In genomic region chr14:8003727-8004670, GRCm38 (mm10) we compare ENCODE assay signal across 8 mouse cellular contexts. TPM values are rescaled to one million over a fixed set of nuclear protein-coding genes. Genes with fewer than 3 reads are reported as not detected.
DNase-seq lines count a peak whose midpoint lies in the region; ATAC-seq and TF ChIP-seq lines count a peak whose summit lies in the region.

No protein-coding gene starts in this region.

- no peaks in the 10 kb centered on the region for H3K9me3 ChIP-seq in limb, embryonic 13.5 days
- no peaks in the 10 kb centered on the region for H3K9me3 ChIP-seq in stomach, postnatal 0 days (ENCODE audit: control insufficient read depth, low read length)

- H3K27ac ChIP-seq in spleen, adult 2 months (ENCODE audit: insufficient read depth, low read length), result no peak overlapping the region
- no peak overlapping the region for H3K27ac ChIP-seq in limb, embryonic 13.5 days
- H3K27ac ChIP-seq in stomach, postnatal 0 days (replicated peaks), result no peak overlapping the region; the same call in 1 of the 2 replicates

- TF ChIP-seq POLR2A in spleen, adult 2 months (IDR thresholded peaks at IDR 0.05; ENCODE audit: low read depth, low read length), result no peak

- WGBS in spleen, adult 2 months, result 30% methylated on average over 18 of the region's 18 CpGs
- 44% methylated on average over 18 of the region's 18 CpGs for WGBS in limb, embryonic 13.5 days
- 28% methylated on average over 18 of the region's 18 CpGs for WGBS in stomach, postnatal 0 days

- peak overlapping the region; percentile 83 for H3K4me2 ChIP-seq in limb, embryonic 13.5 days (replicated peaks)
- peak overlapping the region; percentile 94 for H3K4me2 ChIP-seq in stomach, postnatal 0 days (replicated peaks; ENCODE audit: low read depth)

- peak overlapping the region; percentile 67 for H3K9ac ChIP-seq in limb, embryonic 13.5 days
- H3K9ac ChIP-seq in stomach, postnatal 0 days (ENCODE audit: low read length), result no peak overlapping the region

- no peaks in the 10 kb centered on the region for H3K36me3 ChIP-seq in spleen, adult 2 months (ENCODE audit: control insufficient read depth, insufficient read depth, low read length)
- H3K36me3 ChIP-seq in limb, embryonic 13.5 days, result no peaks in the 10 kb centered on the region
- H3K36me3 ChIP-seq in stomach, postnatal 0 days (ENCODE audit: control insufficient read depth, insufficient read depth, low read length), result no peaks in the 10 kb centered on the region

- H3K4me1 ChIP-seq in spleen, adult 2 months (ENCODE audit: control insufficient read depth, insufficient read depth, insufficient read length), result peaks cover 5% of the 10 kb centered on the region
- H3K4me1 ChIP-seq in limb, embryonic 13.5 days, result peaks cover 41% of the 10 kb centered on the region
- no peaks in the 10 kb centered on the region for H3K4me1 ChIP-seq in stomach, postnatal 0 days (replicated peaks; ENCODE audit: control insufficient read depth, insufficient read depth)

- DNase-seq in adrenal gland, adult (ENCODE audit: inconsistent age in 2 of 2, low spot score in 1 of 2), result peak; percentile 67 to 89
- no peak for DNase-seq in adrenal gland, adult 18-20 months (ENCODE audit: low spot score in 2 of 2)
- DNase-seq in spleen, adult 2 months (ENCODE audit: low read depth in 1 of 2, low spot score in 2 of 2), result no peak
- no peak for DNase-seq in spleen, postnatal 10 days (ENCODE audit: low spot score in 2 of 2)
- DNase-seq in stomach, postnatal 0 days (ENCODE audit: low spot score), result no peak
- no peak for DNase-seq in frontal cortex, postnatal 36 days (ENCODE audit: low spot score in 2 of 2)
- DNase-seq in thymus, adult 18-20 months, result no peak

- peak overlapping the region; percentile 71 for H3K4me3 ChIP-seq in spleen, adult 2 months (ENCODE audit: extremely low read depth, insufficient read depth, insufficient read length)
- peak overlapping the region; percentile 57 for H3K4me3 ChIP-seq in limb, embryonic 13.5 days
- peak overlapping the region; percentile 64 for H3K4me3 ChIP-seq in stomach, postnatal 0 days (ENCODE audit: low read depth, low read length)

- TF ChIP-seq EP300 in stomach, postnatal 0 days (optimal IDR thresholded peaks at IDR 0.05), result no peak

- H3K27me3 ChIP-seq in spleen, adult 2 months (ENCODE audit: control insufficient read depth, insufficient read depth, low read length), result no peaks in the 10 kb centered on the region
- peaks cover 67% of the 10 kb centered on the region for H3K27me3 ChIP-seq in limb, embryonic 13.5 days
- no peaks in the 10 kb centered on the region for H3K27me3 ChIP-seq in stomach, postnatal 0 days (ENCODE audit: control insufficient read depth, insufficient read depth, low read length)

- no peak for ATAC-seq in limb, embryonic 13.5 days (ENCODE audit: low FRiP score, low read depth)
- ATAC-seq in stomach, postnatal 0 days (ENCODE audit: low FRiP score, low TSS enrichment), result no peak

- TF ChIP-seq CTCF in spleen, adult 2 months (IDR thresholded peaks at IDR 0.05; ENCODE audit: extremely low read depth, insufficient read depth, insufficient read length, insufficient replicate concordance), result no peak
- TF ChIP-seq CTCF in stomach, postnatal 0 days (IDR thresholded peaks at IDR 0.05; ENCODE audit: low read depth), result no peak

RNA-seq across cellular contexts. Expression of gene Abhd6, which starts 1.3 kb away (rescaled TPM):
- 10 to 100 TPM; 51.9 to 92.9 TPM for total RNA-seq in adrenal gland, adult 18-20 months (2021)
- 8.3 and 8.6 TPM in 2 replicates for polyA plus RNA-seq in spleen, adult 2 months (2012; rRNA removed)
- 19.8 and 23.1 TPM in 2 replicates for polyA plus RNA-seq in limb, embryonic 13.5 days (2015; fragmentation: Nextera tagmentation; extraction: Ambion mirVana)
- polyA plus RNA-seq in stomach, postnatal 0 days (2015; fragmentation: Nextera tagmentation; extraction: Ambion mirVana), result 90.2 and 91.7 TPM in 2 replicates

RNA-seq across cellular contexts. Expression of gene Dnase1l3, which starts 9.6 kb away (rescaled TPM):
- total RNA-seq in adrenal gland, adult 18-20 months (2021), result under 1 TPM; 0.45 to 0.70 TPM
- 69.2 and 69.9 TPM in 2 replicates for polyA plus RNA-seq in spleen, adult 2 months (2012; rRNA removed)
- polyA plus RNA-seq in limb, embryonic 13.5 days (2015; fragmentation: Nextera tagmentation; extraction: Ambion mirVana), result 0.10 and 0.17 TPM in 2 replicates
- 3.7 and 3.8 TPM in 2 replicates for polyA plus RNA-seq in stomach, postnatal 0 days (2015; fragmentation: Nextera tagmentation; extraction: Ambion mirVana)

RNA-seq across cellular contexts. Expression of gene Gm45521, which starts 46.9 kb away (rescaled TPM):
- total RNA-seq in adrenal gland, adult 18-20 months (2021), result not detected
- not detected in 2 replicates for polyA plus RNA-seq in spleen, adult 2 months (2012; rRNA removed)
- polyA plus RNA-seq in limb, embryonic 13.5 days (2015; fragmentation: Nextera tagmentation; extraction: Ambion mirVana), result not detected in 2 replicates
- polyA plus RNA-seq in stomach, postnatal 0 days (2015; fragmentation: Nextera tagmentation; extraction: Ambion mirVana), result not detected in 2 replicates

Comparison
In these comparisons a context has a peak if more than half of its experiments do, and no peak if none do; other contexts are left out.
1. DNase-seq: peak in adrenal gland, adult (2 of 2); none in adrenal gland, adult 18-20 months (0 of 2), spleen, adult 2 months (0 of 2), spleen, postnatal 10 days (0 of 2), stomach, postnatal 0 days (single experiment), frontal cortex, postnatal 36 days (0 of 2) and thymus, adult 18-20 months (0 of 2).
2. RNA of gene Dnase1l3, which starts 9.6 kb away (polyA plus RNA-seq): 69.2 to 69.9 TPM in spleen, adult 2 months; 3.7 to 3.8 TPM in stomach, postnatal 0 days and 0.10 to 0.17 TPM in limb, embryonic 13.5 days; every median in the first group is over 10 times any median in the second.
3. Peak in every context shown above with its lines, with median percentiles within 50 percentile points of each other: H3K4me3 ChIP-seq.